Mouse (Mus musculus) intestine, embryonic 16.5 days (tissue): ENCODE results near the gene Mgll. TPM values are rescaled to one million over a fixed set of nuclear protein-coding genes. Genes with fewer than 3 reads are reported as not detected.
A peak's percentile ranks its signal among the peaks of the same experiment; 100 is the strongest.

ENCODE experiments used
- ATAC-seq: fragments of 200-750 bp; cut with Nextera tagmentation; 2 replicates; pipeline ENCODE4 v1.8.0; 2017; ENCODE audit warnings: moderate TSS enrichment, moderate library complexity
- H3K27ac ChIP-seq: fragments of 300-500 bp; sonication (generic); 2 replicates; pipeline ENCODE4 v1.5.1; 2014; ENCODE audit warnings: mild to moderate bottlenecking, low read length
- H3K27me3 ChIP-seq: fragments of 300-500 bp; sonication (generic); replicated peaks from 2 replicates; pipeline ENCODE4 v1.6.1; 2014; ENCODE audit warnings: low read length, control low read depth, mixed read lengths; ENCODE audit not compliant: control insufficient read depth, insufficient read depth
- H3K36me3 ChIP-seq: fragments of 300-500 bp; sonication (generic); 2 replicates; pipeline ENCODE4 v1.6.1; 2014; ENCODE audit warnings: low read length, control low read depth; ENCODE audit not compliant: control insufficient read depth, insufficient read depth
- H3K4me1 ChIP-seq: fragments of 300-500 bp; sonication (generic); 2 replicates; pipeline ENCODE4 v1.6.1; 2014; ENCODE audit warnings: low read length, control low read depth, mixed read lengths; ENCODE audit not compliant: control insufficient read depth, insufficient read depth
- H3K4me2 ChIP-seq: fragments of 300-500 bp; sonication (generic); 2 replicates; pipeline ENCODE4 v1.6.1; 2014; ENCODE audit warnings: low read depth, low read length, control low read depth
- H3K4me3 ChIP-seq: fragments of 300-500 bp; sonication (generic); 2 replicates; pipeline ENCODE4 v1.5.1; 2014; ENCODE audit warnings: mild to moderate bottlenecking, low read length
- H3K9ac ChIP-seq: fragments of 300-500 bp; sonication (generic); 2 replicates; pipeline ENCODE4 v1.6.1; 2014; ENCODE audit warnings: low read depth, low read length
- H3K9me3 ChIP-seq: fragments of 300-500 bp; sonication (generic); 2 replicates; pipeline ENCODE4 v1.6.1; 2016; ENCODE audit warnings: low read length, control low read depth; ENCODE audit not compliant: control insufficient read depth
- WGBS: fragments of 180-500 bp; shearing (Covaris S2); extraction: QIAGEN DNeasy Blood & Tissue Kit; methylation state at CpG from one replicate; pipeline ENCODE4 v1.1.7; 2014; 5-methylcytosine and 5-hydroxymethylcytosine counted together
- polyA plus RNA-seq: library from polyadenylated mRNA; unstranded; fragments of >200 nt; fragmentation: Nextera tagmentation; extraction: Ambion mirVana; gene quantifications from 2 replicates; pipeline ENCODE4 v1.2.1, GENCODE M21; 2015

Mgll gene
- polyA plus RNA-seq, 1 experiment from 2014 or later = 82.8 TPM

- 53% methylated on average over 9 of the region's 9 CpGs for WGBS
- peaks cover 15% of the 10 kb centered on the region for H3K4me1 ChIP-seq
- H3K9ac ChIP-seq = peak overlapping the region; percentile 91
- H3K9me3 ChIP-seq = no peaks in the 10 kb centered on the region
- peaks cover 5% of the 10 kb centered on the region; the same call in 1 of the 2 replicates for H3K36me3 ChIP-seq
- no peaks in the 10 kb centered on the region for H3K27me3 ChIP-seq
- H3K4me3 ChIP-seq = peak overlapping the region; percentile 79
- H3K27ac ChIP-seq = peak overlapping the region; percentile 80
- H3K4me2 ChIP-seq = peak overlapping the region; percentile 77
- ATAC-seq = no peak
These were observed 116.7 kb downstream of the Mgll start for GRCm38 (mm10) chr6:88840791-88841513.

- peaks cover 15% of the 10 kb centered on the region for H3K4me1 ChIP-seq
- H3K36me3 ChIP-seq = peaks cover 5% of the 10 kb centered on the region; the same call in 1 of the 2 replicates
- peak; percentile 33 for ATAC-seq
- H3K4me2 ChIP-seq = peak overlapping the region; percentile 77
- peak overlapping the region; percentile 80 for H3K27ac ChIP-seq
- H3K27me3 ChIP-seq = no peaks in the 10 kb centered on the region
- peak overlapping the region; percentile 91 for H3K9ac ChIP-seq
- WGBS = 0% methylated on average over 22 of the region's 22 CpGs
- H3K4me3 ChIP-seq = peak overlapping the region; percentile 79
- H3K9me3 ChIP-seq = no peaks in the 10 kb centered on the region
These were observed 117.2 kb downstream of the Mgll start for GRCm38 (mm10) chr6:88841514-88841780.

GRCm38 (mm10) chr6:88841781-88842689 is 117.8 kb downstream of the Mgll start, which contains the start of gene Abtb1:
Abtb1 (minus strand) TSS chr6:88841984.
- Histone ChIP-seq H3K27me3 (no peaks in the 10 kb centered on the region), H3K27ac (peak within 1 kb of the TSS; percentile 80), H3K9me3 (no peaks in the 10 kb centered on the region), H3K9ac (peak within 1 kb of the TSS; percentile 91), H3K36me3 (peaks cover 5% of the 10 kb centered on the region; the same call in 1 of the 2 replicates), H3K4me1 (peaks cover 15% of the 10 kb centered on the region), H3K4me2 (peak within 1 kb of the TSS; percentile 86), H3K4me3 (peak within 1 kb of the TSS; percentile 79)
- under 1% methylated on average over 72 of the region's 72 CpGs for WGBS
- ATAC-seq = peak; percentile 97

- Histone ChIP-seq H3K27me3 (no peaks in the 10 kb centered on the region), H3K4me3 (peak overlapping the region; percentile 79), H3K9ac (peak overlapping the region; percentile 86), H3K4me1 (peaks cover 15% of the 10 kb centered on the region), H3K36me3 (peaks cover 5% of the 10 kb centered on the region; the same call in 1 of the 2 replicates), H3K4me2 (peak overlapping the region; percentile 86), H3K27ac (peak overlapping the region; percentile 75), H3K9me3 (no peaks in the 10 kb centered on the region)
- peak; percentile 5; the same call in 1 of the 2 replicates for ATAC-seq
- WGBS = 1% methylated on average over 32 of the region's 32 CpGs
These were observed 118.5 kb downstream of the Mgll start for GRCm38 (mm10) chr6:88842731-88843151.

- Histone ChIP-seq H3K9me3 (no peaks in the 10 kb centered on the region), H3K27ac (no peak overlapping the region), H3K4me1 (peaks cover 15% of the 10 kb centered on the region), H3K4me2 (peak overlapping the region; percentile 86), H3K9ac (peak overlapping the region; percentile 86), H3K36me3 (peaks cover 5% of the 10 kb centered on the region; the same call in 1 of the 2 replicates), H3K4me3 (peak overlapping the region; percentile 79), H3K27me3 (no peaks in the 10 kb centered on the region)
- 75% methylated on average over 7 of the region's 7 CpGs for WGBS
- ATAC-seq = no peak
These were observed 119.0 kb downstream of the Mgll start for GRCm38 (mm10) chr6:88843241-88843640.

GRCm38 (mm10) chr6:88843781-88844725 is 119.8 kb downstream of the Mgll start:
- Histone ChIP-seq H3K4me2 (no peak overlapping the region), H3K36me3 (no peaks in the 10 kb centered on the region), H3K9me3 (no peaks in the 10 kb centered on the region), H3K9ac (no peak overlapping the region), H3K27me3 (no peaks in the 10 kb centered on the region), H3K4me3 (no peak overlapping the region), H3K4me1 (peaks cover 15% of the 10 kb centered on the region), H3K27ac (no peak overlapping the region)
- no peak for ATAC-seq
- 77% methylated on average over 9 of the region's 9 CpGs for WGBS

- Histone ChIP-seq H3K27me3 (no peaks in the 10 kb centered on the region), H3K27ac (no peak overlapping the region), H3K9me3 (no peaks in the 10 kb centered on the region), H3K4me1 (peaks cover 15% of the 10 kb centered on the region), H3K4me3 (no peak overlapping the region), H3K9ac (no peak overlapping the region), H3K36me3 (no peaks in the 10 kb centered on the region), H3K4me2 (no peak overlapping the region)
- WGBS = 88% methylated on average over 7 of the region's 7 CpGs
- ATAC-seq = no peak
These were observed 120.8 kb downstream of the Mgll start for GRCm38 (mm10) chr6:88844901-88845565.

- 48% methylated on average over 2 of the region's 2 CpGs for WGBS
- Histone ChIP-seq H3K9me3 (no peaks in the 10 kb centered on the region), H3K4me2 (no peak overlapping the region), H3K27ac (no peak overlapping the region), H3K4me3 (no peak overlapping the region), H3K36me3 (no peaks in the 10 kb centered on the region), H3K4me1 (peaks cover 6% of the 10 kb centered on the region; the same call in 1 of the 2 replicates), H3K27me3 (no peaks in the 10 kb centered on the region), H3K9ac (no peak overlapping the region)
- ATAC-seq = no peak
These were observed 123.4 kb downstream of the Mgll start for GRCm38 (mm10) chr6:88847571-88847970.
